ENCODE assay signal across 11 mouse cellular contexts in genomic region chr10:97842574-97842973, GRCm38 (mm10).
DNase-seq lines count a peak whose midpoint lies in the region; ATAC-seq and TF ChIP-seq lines count a peak whose summit lies in the region.
"Had no signal": no experiment of that assay in that cellular context is flagged by ENCODE, and none has a peak within 500 bp of the region (broad histone marks: within the 10 kb centered on the region; RNA-seq: fewer than 3 reads in every experiment).

No protein-coding gene starts in this region.

- no peak overlapping the region for H3K9ac ChIP-seq in kidney, postnatal 0 days (ENCODE audit: low read depth, low read length)
- no peak overlapping the region for H3K9ac ChIP-seq in midbrain, postnatal 0 days (replicated peaks; ENCODE audit: low read length, poor library complexity, severe bottlenecking)
- no peak overlapping the region for H3K9ac ChIP-seq in midbrain, embryonic 13.5 days (replicated peaks)
- H3K9ac ChIP-seq: liver, embryonic 14.5 days had no signal

- no peaks in the 10 kb centered on the region for H3K9me3 ChIP-seq in kidney, postnatal 0 days (replicated peaks; ENCODE audit: low read length)
- no peaks in the 10 kb centered on the region for H3K9me3 ChIP-seq in midbrain, postnatal 0 days (ENCODE audit: low read length)
- H3K9me3 ChIP-seq in midbrain, embryonic 13.5 days: no peaks in the 10 kb centered on the region
- H3K9me3 ChIP-seq: heart, embryonic 10.5 days had no signal

- no peak overlapping the region for H3K4me3 ChIP-seq in kidney, postnatal 0 days (replicated peaks; ENCODE audit: low read depth, low read length)
- H3K4me3 ChIP-seq in midbrain, postnatal 0 days (ENCODE audit: low read depth, low read length): no peak overlapping the region
- no peak overlapping the region for H3K4me3 ChIP-seq in midbrain, embryonic 13.5 days (replicated peaks)
- H3K4me3 ChIP-seq: heart, embryonic 10.5 days had no signal

- H3K36me3 ChIP-seq in kidney, postnatal 0 days (ENCODE audit: insufficient read depth, low read length): no peaks in the 10 kb centered on the region
- H3K36me3 ChIP-seq in midbrain, postnatal 0 days (ENCODE audit: insufficient read depth, low read length): no peaks in the 10 kb centered on the region
- no peaks in the 10 kb centered on the region for H3K36me3 ChIP-seq in midbrain, embryonic 13.5 days
- H3K36me3 ChIP-seq: heart, embryonic 10.5 days had no signal

- 90% methylated on average over 3 of the region's 3 CpGs for WGBS in kidney, postnatal 0 days
- WGBS in midbrain, postnatal 0 days: 91% methylated on average over 3 of the region's 3 CpGs
- 88% methylated on average over 3 of the region's 3 CpGs for WGBS in midbrain, embryonic 13.5 days

- no peaks in the 10 kb centered on the region for H3K27me3 ChIP-seq in kidney, postnatal 0 days (ENCODE audit: insufficient read depth, low read length)
- H3K27me3 ChIP-seq in midbrain, postnatal 0 days (ENCODE audit: insufficient read depth, low read length): no peaks in the 10 kb centered on the region
- no peaks in the 10 kb centered on the region for H3K27me3 ChIP-seq in midbrain, embryonic 13.5 days

- no peak overlapping the region for H3K4me2 ChIP-seq in kidney, postnatal 0 days (ENCODE audit: low read length)
- no peak overlapping the region for H3K4me2 ChIP-seq in midbrain, postnatal 0 days (ENCODE audit: low read depth, low read length, poor library complexity, severe bottlenecking)
- no peak overlapping the region for H3K4me2 ChIP-seq in midbrain, embryonic 13.5 days (replicated peaks)

- TF ChIP-seq CTCF in kidney, postnatal 0 days (IDR thresholded peaks at IDR 0.05; ENCODE audit: low read depth): peak; percentile 62
- peak; percentile 70 for TF ChIP-seq CTCF in midbrain, postnatal 0 days (IDR thresholded peaks at IDR 0.05)

- DNase-seq in embryo, embryonic 10 days (ENCODE audit: low spot score): peak; percentile 8
- no peak for DNase-seq in embryo, embryonic 9.5 days (ENCODE audit: extremely low spot score)
- peak; percentile 29 for DNase-seq in kidney, postnatal 0 days (ENCODE audit: low spot score)
- no peak for DNase-seq in kidney, adult 11 months
- DNase-seq in midbrain, postnatal 0 days (ENCODE audit: low spot score): peak; percentile 17
- peak; percentile 11 for DNase-seq in lung, postnatal 36 days
- DNase-seq in thymus, postnatal 10 days (ENCODE audit: low spot score in 2 of 2): no peak

- no peaks in the 10 kb centered on the region for H3K4me1 ChIP-seq in kidney, postnatal 0 days (replicated peaks; ENCODE audit: insufficient read depth, low read length)
- H3K4me1 ChIP-seq in midbrain, postnatal 0 days (ENCODE audit: insufficient read depth, low read length): no peaks in the 10 kb centered on the region
- no peaks in the 10 kb centered on the region for H3K4me1 ChIP-seq in midbrain, embryonic 13.5 days (replicated peaks)
- H3K4me1 ChIP-seq: heart, embryonic 10.5 days had no signal

- ATAC-seq in kidney, postnatal 0 days (replicated peaks; ENCODE audit: low FRiP score, low read depth): no peak
- no peak for ATAC-seq in midbrain, postnatal 0 days (ENCODE audit: low FRiP score)
- ATAC-seq in midbrain, embryonic 13.5 days: no peak
- ATAC-seq: forebrain, embryonic 16.5 days had no signal

- H3K27ac ChIP-seq in kidney, postnatal 0 days: no peak overlapping the region
- no peak overlapping the region for H3K27ac ChIP-seq in midbrain, postnatal 0 days (ENCODE audit: low read depth, low read length)
- H3K27ac ChIP-seq in midbrain, embryonic 13.5 days: no peak overlapping the region
- H3K27ac ChIP-seq: heart, embryonic 10.5 days; liver, embryonic 14.5 days had no signal

Comparison
In these comparisons a context has a peak if more than half of its experiments do, and no peak if none do; other contexts are left out.
1. DNase-seq: peak in embryo, embryonic 10 days (single experiment), kidney, postnatal 0 days (single experiment), midbrain, postnatal 0 days (single experiment) and lung, postnatal 36 days (single experiment); none in embryo, embryonic 9.5 days (single experiment), kidney, adult 11 months (single experiment) and thymus, postnatal 10 days (0 of 2).